Mouse (Mus musculus): ENCODE results near the gene Irak1bp1. TPM values are rescaled to one million over a fixed set of nuclear protein-coding genes. Genes with fewer than 3 reads are reported as not detected.

The Irak1bp1 gene
- polyA plus RNA-seq, 1 experiment from 2014 or later: 23.9 TPM

- H3K4me2 ChIP-seq (replicated peaks; ENCODE audit: low read depth, low read length): peak overlapping the region; percentile 71
- WGBS: under 1% methylated on average over 65 of the region's 65 CpGs
- no peaks in the 10 kb centered on the region for H3K9me3 ChIP-seq (ENCODE audit: control insufficient read depth, low read length)
- H3K4me1 ChIP-seq (ENCODE audit: control insufficient read depth, insufficient read depth, low read length): 0 out of 2 replicates have a peak, but pooled peaks cover 7% of the 10 kb centered on the region
- no peaks in the 10 kb centered on the region for H3K36me3 ChIP-seq (ENCODE audit: control insufficient read depth, insufficient read depth, low read length)
- peak overlapping the region; percentile 78 for H3K9ac ChIP-seq (ENCODE audit: low read depth, low read length)
- peak; percentile 96 for ATAC-seq (ENCODE audit: low FRiP score, low TSS enrichment)
- peak overlapping the region; percentile 80 for H3K4me3 ChIP-seq (ENCODE audit: low read length)
- no peaks in the 10 kb centered on the region for H3K27me3 ChIP-seq (ENCODE audit: control insufficient read depth, insufficient read depth, low read length)
- peak overlapping the region; percentile 82 for H3K27ac ChIP-seq (ENCODE audit: low read depth, low read length)
Observed at GRCm38 (mm10) chr9:82829693-82830430, 522 bp downstream of the Irak1bp1 start.

GRCm38 (mm10) chr9:82831891-82832290 lies 2.6 kb downstream of the Irak1bp1 start:
- Histone ChIP-seq H3K36me3 (ENCODE audit: control insufficient read depth, insufficient read depth, low read length) (no peaks in the 10 kb centered on the region), H3K4me3 (ENCODE audit: low read length) (no peak overlapping the region), H3K27me3 (ENCODE audit: control insufficient read depth, insufficient read depth, low read length) (no peaks in the 10 kb centered on the region), H3K27ac (ENCODE audit: low read depth, low read length) (no peak overlapping the region), H3K4me2 (replicated peaks; ENCODE audit: low read depth, low read length) (no peak overlapping the region), H3K9me3 (ENCODE audit: control insufficient read depth, low read length) (no peaks in the 10 kb centered on the region), H3K9ac (ENCODE audit: low read depth, low read length) (no peak overlapping the region), H3K4me1 (ENCODE audit: control insufficient read depth, insufficient read depth, low read length) (0 out of 2 replicates have a peak, but pooled peaks cover 7% of the 10 kb centered on the region)
- whole genome bisulfite sequencing: 74% methylated on average over 4 of the region's 4 CpGs
- ATAC-seq (ENCODE audit: low FRiP score, low TSS enrichment): no peak

GRCm38 (mm10) chr9:82835921-82836320 lies 6.6 kb downstream of the Irak1bp1 start:
- H3K36me3 ChIP-seq (ENCODE audit: control insufficient read depth, insufficient read depth, low read length): peaks cover 5% of the 10 kb centered on the region; the same call in 1 of the 2 replicates
- H3K9me3 ChIP-seq (ENCODE audit: control insufficient read depth, low read length): no peaks in the 10 kb centered on the region
- WGBS: 60% methylated on average over 6 of the region's 6 CpGs
- 0 out of 2 replicates have a peak, but pooled peaks cover 3% of the 10 kb centered on the region for H3K4me1 ChIP-seq (ENCODE audit: control insufficient read depth, insufficient read depth, low read length)
- no peak overlapping the region for H3K4me3 ChIP-seq (ENCODE audit: low read length)
- peak; percentile 12; the same call in 1 of the 2 replicates for ATAC-seq (ENCODE audit: low FRiP score, low TSS enrichment)
- H3K27me3 ChIP-seq (ENCODE audit: control insufficient read depth, insufficient read depth, low read length): no peaks in the 10 kb centered on the region
- no peak overlapping the region for H3K27ac ChIP-seq (ENCODE audit: low read depth, low read length)
- H3K4me2 ChIP-seq (replicated peaks; ENCODE audit: low read depth, low read length): no peak overlapping the region
- H3K9ac ChIP-seq (ENCODE audit: low read depth, low read length): no peak overlapping the region

DNA sequence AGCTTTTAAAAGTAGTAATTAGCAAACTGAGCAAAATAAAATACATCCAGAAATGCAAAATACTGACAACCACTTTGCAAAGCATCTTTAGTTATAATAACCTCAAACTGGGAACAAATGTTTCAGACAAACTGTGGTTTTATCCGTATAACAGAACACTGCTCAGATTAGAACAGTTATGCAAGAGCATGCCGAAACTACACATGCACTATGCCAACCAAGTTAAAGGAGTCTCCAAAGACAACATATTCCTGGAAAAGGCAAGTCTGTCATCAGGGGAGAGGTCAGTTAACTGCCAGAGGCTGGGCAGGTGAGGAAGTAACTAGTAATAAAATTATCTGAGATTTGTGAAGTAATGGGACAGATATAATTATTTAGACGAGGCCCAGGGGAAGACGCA lies 13.3 kb downstream of the Irak1bp1 start:
- Histone ChIP-seq H3K36me3 (ENCODE audit: control insufficient read depth, insufficient read depth, low read length) (peaks cover 7% of the 10 kb centered on the region; the same call in 1 of the 2 replicates), H3K9me3 (ENCODE audit: control insufficient read depth, low read length) (no peaks in the 10 kb centered on the region), H3K4me2 (replicated peaks; ENCODE audit: low read depth, low read length) (no peak overlapping the region), H3K4me3 (ENCODE audit: low read length) (no peak overlapping the region), H3K27me3 (ENCODE audit: control insufficient read depth, insufficient read depth, low read length) (no peaks in the 10 kb centered on the region), H3K9ac (ENCODE audit: low read depth, low read length) (no peak overlapping the region), H3K4me1 (ENCODE audit: control insufficient read depth, insufficient read depth, low read length) (no peaks in the 10 kb centered on the region), H3K27ac (ENCODE audit: low read depth, low read length) (no peak overlapping the region)
- 94% methylated on average over 4 of the region's 4 CpGs for WGBS
- ATAC-seq (ENCODE audit: low FRiP score, low TSS enrichment): no peak

DNA sequence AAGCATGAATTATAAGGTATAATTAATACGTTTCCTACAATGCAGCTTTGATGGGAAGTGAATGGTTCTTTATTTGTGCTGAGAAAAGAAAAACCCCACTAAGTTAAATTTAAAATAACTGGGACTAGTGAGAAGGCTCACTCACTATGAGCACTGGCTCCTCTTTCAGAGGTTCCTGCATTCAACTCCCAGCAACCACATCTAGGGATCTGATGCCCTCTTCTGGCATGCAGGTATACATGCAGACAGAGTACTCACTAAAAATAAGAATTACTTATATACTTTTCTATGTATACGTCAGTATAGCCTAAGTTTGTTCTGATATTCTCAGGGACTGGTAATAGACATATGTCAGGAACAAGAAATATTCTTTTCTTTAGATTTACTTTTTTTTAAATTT lies 24.7 kb downstream of the Irak1bp1 start:
- H3K27ac ChIP-seq (ENCODE audit: low read depth, low read length): no peak overlapping the region
- 51% methylated on average over 2 of the region's 2 CpGs for WGBS
- H3K9me3 ChIP-seq (ENCODE audit: control insufficient read depth, low read length): no peaks in the 10 kb centered on the region
- H3K4me3 ChIP-seq (ENCODE audit: low read length): no peak overlapping the region
- no peak for ATAC-seq (ENCODE audit: low FRiP score, low TSS enrichment)
- H3K4me1 ChIP-seq (ENCODE audit: control insufficient read depth, insufficient read depth, low read length): no peaks in the 10 kb centered on the region
- H3K9ac ChIP-seq (ENCODE audit: low read depth, low read length): no peak overlapping the region
- no peak overlapping the region for H3K4me2 ChIP-seq (replicated peaks; ENCODE audit: low read depth, low read length)
- H3K36me3 ChIP-seq (ENCODE audit: control insufficient read depth, insufficient read depth, low read length): no peaks in the 10 kb centered on the region
- H3K27me3 ChIP-seq (ENCODE audit: control insufficient read depth, insufficient read depth, low read length): no peaks in the 10 kb centered on the region

DNA sequence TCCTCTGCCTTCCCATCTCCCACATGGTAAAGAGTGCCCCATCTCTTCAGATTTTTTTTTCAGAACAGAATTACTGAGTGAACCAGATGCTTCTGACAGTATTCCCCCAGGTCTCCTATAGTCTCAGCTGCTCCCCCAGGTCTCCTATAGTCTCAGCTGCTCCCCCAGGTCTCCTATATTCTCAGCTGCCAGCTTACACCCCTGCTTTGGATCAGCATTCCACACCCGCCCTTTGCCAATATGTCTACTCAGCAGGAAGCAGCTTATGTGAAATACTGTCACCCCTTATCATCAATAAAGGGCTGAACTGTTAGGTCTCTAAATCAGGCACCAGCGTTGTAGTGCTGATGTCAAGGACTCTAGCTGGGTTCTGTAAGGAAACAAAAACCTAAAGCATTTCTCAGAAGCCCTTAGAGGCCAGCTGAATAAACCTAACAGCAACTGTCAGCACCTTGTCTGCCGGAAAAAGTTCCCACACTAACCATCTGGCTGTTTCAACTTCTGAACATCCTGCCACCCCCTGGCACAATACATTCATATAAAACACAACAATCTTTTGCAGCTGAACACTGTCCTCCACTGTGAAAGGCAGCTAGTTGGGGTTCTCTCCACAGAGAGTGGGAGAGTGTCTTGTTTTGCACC lies 25.8 kb downstream of the Irak1bp1 start:
- no peak overlapping the region for H3K4me3 ChIP-seq (ENCODE audit: low read length)
- ATAC-seq (ENCODE audit: low FRiP score, low TSS enrichment): no peak
- H3K4me1 ChIP-seq (ENCODE audit: control insufficient read depth, insufficient read depth, low read length): no peaks in the 10 kb centered on the region
- 35% methylated on average over 3 of the region's 3 CpGs for WGBS
- H3K36me3 ChIP-seq (ENCODE audit: control insufficient read depth, insufficient read depth, low read length): no peaks in the 10 kb centered on the region
- no peaks in the 10 kb centered on the region for H3K9me3 ChIP-seq (ENCODE audit: control insufficient read depth, low read length)
- H3K27ac ChIP-seq (ENCODE audit: low read depth, low read length): no peak overlapping the region
- H3K4me2 ChIP-seq (replicated peaks; ENCODE audit: low read depth, low read length): no peak overlapping the region
- no peaks in the 10 kb centered on the region for H3K27me3 ChIP-seq (ENCODE audit: control insufficient read depth, insufficient read depth, low read length)
- H3K9ac ChIP-seq (ENCODE audit: low read depth, low read length): no peak overlapping the region

GRCm38 (mm10) chr9:82856241-82856640 lies 26.9 kb downstream of the Irak1bp1 start:
- Histone ChIP-seq H3K4me1 (ENCODE audit: control insufficient read depth, insufficient read depth, low read length) (no peaks in the 10 kb centered on the region), H3K27ac (ENCODE audit: low read depth, low read length) (no peak overlapping the region), H3K36me3 (ENCODE audit: control insufficient read depth, insufficient read depth, low read length) (no peaks in the 10 kb centered on the region), H3K9me3 (ENCODE audit: control insufficient read depth, low read length) (no peaks in the 10 kb centered on the region), H3K4me2 (replicated peaks; ENCODE audit: low read depth, low read length) (no peak overlapping the region), H3K4me3 (ENCODE audit: low read length) (no peak overlapping the region), H3K9ac (ENCODE audit: low read depth, low read length) (no peak overlapping the region), H3K27me3 (ENCODE audit: control insufficient read depth, insufficient read depth, low read length) (no peaks in the 10 kb centered on the region)
- ATAC-seq (ENCODE audit: low FRiP score, low TSS enrichment): no peak
- 82% methylated on average over 4 of the region's 4 CpGs for WGBS

GRCm38 (mm10) chr9:82860805-82861204 lies 31.5 kb downstream of the Irak1bp1 start:
- Histone ChIP-seq H3K4me1 (ENCODE audit: control insufficient read depth, insufficient read depth, low read length) (no peaks in the 10 kb centered on the region), H3K9me3 (ENCODE audit: control insufficient read depth, low read length) (no peaks in the 10 kb centered on the region), H3K27me3 (ENCODE audit: control insufficient read depth, insufficient read depth, low read length) (no peaks in the 10 kb centered on the region), H3K36me3 (ENCODE audit: control insufficient read depth, insufficient read depth, low read length) (no peaks in the 10 kb centered on the region), H3K4me3 (ENCODE audit: low read length) (no peak overlapping the region), H3K4me2 (replicated peaks; ENCODE audit: low read depth, low read length) (no peak overlapping the region), H3K27ac (ENCODE audit: low read depth, low read length) (no peak overlapping the region), H3K9ac (ENCODE audit: low read depth, low read length) (no peak overlapping the region)
- ATAC-seq (ENCODE audit: low FRiP score, low TSS enrichment): no peak
- 89% methylated on average over 2 of the region's 2 CpGs for WGBS

DNA sequence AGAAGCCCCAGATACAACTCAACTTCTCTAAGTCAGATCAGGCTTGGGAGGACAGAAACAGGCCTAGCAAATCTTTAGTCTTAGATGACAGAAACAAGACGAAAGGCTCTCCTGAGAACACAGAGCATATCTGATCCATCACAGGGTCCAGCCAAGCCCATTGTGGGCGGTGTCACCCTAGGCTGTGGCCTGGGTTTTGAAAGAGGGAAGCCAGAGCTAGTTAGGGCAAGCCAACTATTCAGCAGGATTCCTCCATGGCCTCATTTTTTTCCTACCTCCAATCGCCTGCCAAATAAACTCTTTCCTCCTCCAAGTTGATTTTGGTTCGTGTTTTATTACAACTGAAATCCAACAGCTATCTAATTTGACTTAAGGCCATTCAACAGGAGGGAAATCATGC lies 32.0 kb downstream of the Irak1bp1 start:
- 79% methylated on average over 4 of the region's 4 CpGs for WGBS
- no peaks in the 10 kb centered on the region for H3K9me3 ChIP-seq (ENCODE audit: control insufficient read depth, low read length)
- H3K27me3 ChIP-seq (ENCODE audit: control insufficient read depth, insufficient read depth, low read length): no peaks in the 10 kb centered on the region
- H3K36me3 ChIP-seq (ENCODE audit: control insufficient read depth, insufficient read depth, low read length): no peaks in the 10 kb centered on the region
- ATAC-seq (ENCODE audit: low FRiP score, low TSS enrichment): no peak
- no peak overlapping the region for H3K4me2 ChIP-seq (replicated peaks; ENCODE audit: low read depth, low read length)
- no peaks in the 10 kb centered on the region for H3K4me1 ChIP-seq (ENCODE audit: control insufficient read depth, insufficient read depth, low read length)
- no peak overlapping the region for H3K4me3 ChIP-seq (ENCODE audit: low read length)
- H3K9ac ChIP-seq (ENCODE audit: low read depth, low read length): no peak overlapping the region
- no peak overlapping the region for H3K27ac ChIP-seq (ENCODE audit: low read depth, low read length)
